Mouse (Mus musculus) limb, embryonic 14.5 days (tissue): ENCODE results near the gene Cep164. TPM values are rescaled to one million over a fixed set of nuclear protein-coding genes. Genes with fewer than 3 reads are reported as not detected.
A peak's percentile ranks its signal among the peaks of the same experiment; 100 is the strongest.

Experiments
- ATAC-seq: fragments of 200-750 bp; cut with Nextera tagmentation; 2 replicates; pipeline ENCODE4 v1.8.0; 2017; ENCODE audit warnings: low read depth, moderate number of reproducible peaks, moderate TSS enrichment; ENCODE audit not compliant: low FRiP score
- DNase-seq: peaks from one replicate; pipeline ENCODE4 v3.0.0-alpha.2; 2015; ENCODE audit warnings: low spot score
- H3K27ac ChIP-seq: fragments of 300-500 bp; sonication (generic); replicated peaks from 2 replicates; pipeline ENCODE4 v1.5.1; 2014; ENCODE audit warnings: low read depth, mild to moderate bottlenecking, low read length, moderate library complexity, mixed read lengths
- H3K27me3 ChIP-seq: fragments of 300-500 bp; sonication (generic); 2 replicates; pipeline ENCODE4 v1.6.1; 2014; ENCODE audit warnings: low read length, mixed read lengths; ENCODE audit not compliant: control insufficient read depth, insufficient read depth
- H3K36me3 ChIP-seq: fragments of 300-500 bp; sonication (generic); 2 replicates; pipeline ENCODE4 v1.6.1; 2014; ENCODE audit warnings: mild to moderate bottlenecking, low read length, moderate library complexity, mixed read lengths; ENCODE audit not compliant: control insufficient read depth, insufficient read depth
- H3K4me1 ChIP-seq: fragments of 300-500 bp; sonication (generic); 2 replicates; pipeline ENCODE4 v1.6.1; 2014; ENCODE audit warnings: antibody characterized with exemption, low read length, mixed read lengths; ENCODE audit not compliant: control insufficient read depth, insufficient read depth
- H3K4me2 ChIP-seq: fragments of 300-500 bp; sonication (generic); replicated peaks from 2 replicates; pipeline ENCODE4 v1.6.1; 2014; ENCODE audit warnings: low read depth, mild to moderate bottlenecking, low read length, moderate library complexity; ENCODE audit not compliant: severe bottlenecking
- H3K4me3 ChIP-seq: fragments of 300-500 bp; sonication (generic); replicated peaks from 2 replicates; pipeline ENCODE4 v1.5.1; 2014; ENCODE audit warnings: low read length
- H3K9ac ChIP-seq: fragments of 300-500 bp; sonication (generic); 2 replicates; pipeline ENCODE4 v1.6.1; 2014; ENCODE audit warnings: mild to moderate bottlenecking, low read depth, low read length, moderate library complexity; ENCODE audit not compliant: severe bottlenecking
- H3K9me3 ChIP-seq: fragments of 300-500 bp; sonication (generic); 2 replicates; pipeline ENCODE4 v1.6.1; 2016; ENCODE audit warnings: low read length; ENCODE audit not compliant: control insufficient read depth
- POLR2A ChIP-seq: fragments of 200-500 bp; IDR thresholded peaks from 2 replicates; pipeline ENCODE4 v1.8.0; 2012; ENCODE audit warnings: inconsistent platforms, mild to moderate bottlenecking, moderate library complexity, borderline replicate concordance; ENCODE audit not compliant: insufficient read depth, insufficient read length; ENCODE audit errors: extremely low read depth
- WGBS: fragments of 180-500 bp; shearing (Covaris S2); extraction: QIAGEN DNeasy Blood & Tissue Kit; methylation state at CpG from one replicate; pipeline ENCODE4 v1.1.7; 2014; 5-methylcytosine and 5-hydroxymethylcytosine counted together
- polyA plus RNA-seq, 2 experiments: library from polyadenylated mRNA; depleted of rRNA in 1 of 2; stranded (reverse) in 1 of 2; unstranded in 1 of 2; fragments of >200 nt; fragmentation: Nextera tagmentation in 1 of 2; extraction: Ambion mirVana in 1 of 2; gene quantifications; 2 replicates each; pipeline versions ENCODE4 v1.2.1 to v1.2.3; 2012 to 2014

Gene Cep164
- polyA plus RNA-seq, 2 experiments, result 26.2 to 33.3 TPM

DNA sequence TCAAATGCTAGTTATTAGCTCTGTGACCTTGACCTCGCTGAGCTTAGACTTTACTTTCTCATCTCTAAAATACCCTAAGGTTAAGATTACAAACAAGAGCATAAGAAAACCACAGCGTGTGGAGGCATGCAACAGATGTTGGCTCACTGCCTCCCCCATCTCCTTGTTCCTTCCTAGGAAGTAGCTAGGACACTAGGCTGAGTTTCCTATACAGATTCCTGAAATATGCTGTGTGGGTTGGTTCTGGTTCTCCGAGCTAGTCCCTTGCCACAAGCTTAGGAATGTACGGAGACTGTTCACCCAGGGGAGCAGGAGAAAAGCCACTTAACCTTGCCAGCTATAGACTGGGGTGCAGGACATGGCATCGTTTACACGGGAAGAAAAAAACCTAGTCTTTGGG, 62.3 kb downstream of the Cep164 start:
- DNase-seq (no peak), ATAC-seq (no peak)
- Histone ChIP-seq H3K27me3 (no peaks in the 10 kb centered on the region), H3K4me2 (no peak overlapping the region), H3K36me3 (peaks cover 22% of the 10 kb centered on the region), H3K27ac (no peak overlapping the region), H3K9me3 (no peaks in the 10 kb centered on the region), H3K9ac (no peak overlapping the region), H3K4me1 (no peaks in the 10 kb centered on the region), H3K4me3 (no peak overlapping the region)
- TF ChIP-seq POLR2A, result no peak
- 72% methylated on average over 6 of the region's 6 CpGs for WGBS

DNA sequence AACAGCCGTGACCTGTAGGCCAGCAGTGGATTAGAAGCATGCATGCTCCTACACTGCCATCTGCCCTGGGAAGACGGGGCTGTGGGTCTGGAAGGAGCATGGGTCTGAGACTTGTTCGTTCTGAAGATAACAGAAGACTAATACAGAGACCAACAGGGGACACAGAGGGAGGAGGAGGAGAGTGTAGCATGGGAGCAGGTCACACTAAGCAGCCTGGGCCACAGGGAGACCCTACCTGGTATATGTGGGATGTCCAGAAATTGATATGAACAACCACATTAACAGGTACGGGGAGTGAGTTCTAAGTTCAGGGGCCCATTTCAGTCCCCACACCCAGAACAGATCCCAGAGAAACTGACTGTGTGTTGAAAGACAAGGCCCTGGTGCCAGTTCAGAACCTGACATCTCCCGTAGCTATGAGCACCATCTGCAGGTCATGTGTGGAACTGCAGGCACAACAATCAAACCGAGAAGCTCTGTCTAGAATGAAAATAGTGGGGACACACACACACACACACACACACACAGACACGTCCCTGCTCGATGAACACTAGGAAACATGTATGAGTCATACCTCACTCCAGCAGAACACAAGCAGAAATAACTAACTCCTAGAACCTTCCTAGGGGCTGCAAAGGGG, 73.9 kb downstream of the Cep164 start:
- H3K9ac ChIP-seq, result no peak overlapping the region
- ATAC-seq, result no peak

DNA sequence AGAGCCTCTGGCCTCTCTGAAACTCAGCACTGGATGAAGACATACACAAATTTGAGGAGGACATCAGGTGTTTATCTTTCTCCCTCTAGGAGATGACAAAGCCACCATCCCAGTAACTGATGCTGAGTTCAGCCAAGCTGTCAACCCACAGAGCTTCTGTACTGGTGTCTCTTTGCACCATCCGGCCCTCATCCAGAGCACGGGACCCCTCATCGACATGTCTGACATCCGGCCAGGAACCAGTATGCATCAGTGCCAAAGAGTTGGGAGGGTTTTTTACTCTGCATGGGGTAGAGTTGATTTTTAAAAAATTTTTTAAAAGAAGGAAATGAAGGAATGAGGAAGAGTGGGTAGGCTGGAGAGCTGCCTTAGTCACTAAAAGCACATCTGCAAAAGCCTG, 78.6 kb downstream of the Cep164 start:
- Histone ChIP-seq H3K9ac (no peak overlapping the region), H3K4me3 (no peak overlapping the region), H3K4me2 (no peak overlapping the region), H3K36me3 (no peaks in the 10 kb centered on the region), H3K27me3 (no peaks in the 10 kb centered on the region), H3K4me1 (no peaks in the 10 kb centered on the region), H3K27ac (no peak overlapping the region), H3K9me3 (no peaks in the 10 kb centered on the region)
- DNase-seq, result no peak
- whole genome bisulfite sequencing, result 91% methylated on average over 4 of the region's 4 CpGs
- TF ChIP-seq POLR2A, result no peak
- no peak for ATAC-seq

More for the DNA sequence above, 73.9 kb downstream of the Cep164 start:
- Histone ChIP-seq H3K4me3 (no peak overlapping the region), H3K27me3 (no peaks in the 10 kb centered on the region), H3K36me3 (no peaks in the 10 kb centered on the region), H3K9me3 (no peaks in the 10 kb centered on the region), H3K27ac (no peak overlapping the region), H3K4me2 (no peak overlapping the region), H3K4me1 (no peaks in the 10 kb centered on the region)
- TF ChIP-seq POLR2A, result no peak
- whole genome bisulfite sequencing, result 42% methylated on average over 8 of the region's 8 CpGs
- DNase-seq, result peak; percentile 50

DNA sequence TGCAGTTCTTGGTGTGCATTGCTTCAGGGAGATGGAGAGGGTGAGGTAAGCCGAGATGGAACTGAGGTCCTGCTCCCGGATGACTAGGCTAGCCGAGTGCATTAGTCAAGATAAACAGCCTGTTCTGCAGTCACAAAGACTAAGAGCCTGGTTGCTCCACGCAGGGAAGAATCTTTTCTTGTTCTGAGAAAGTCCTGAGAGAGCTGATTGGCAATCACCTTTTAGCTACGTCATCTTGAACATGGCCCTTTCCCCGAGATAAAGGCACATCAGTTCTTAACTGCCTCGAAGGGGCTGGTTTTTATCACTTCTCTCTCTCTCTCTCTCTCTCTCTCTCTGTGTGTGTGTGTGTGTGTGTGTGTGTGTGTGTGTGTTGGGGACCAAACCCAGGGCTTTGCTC, 83.0 kb downstream of the Cep164 start:
- DNase-seq (no peak), ATAC-seq (no peak)
- TF ChIP-seq POLR2A, result no peak
- Histone ChIP-seq H3K4me2 (no peak overlapping the region), H3K27me3 (no peaks in the 10 kb centered on the region), H3K9ac (no peak overlapping the region), H3K9me3 (no peaks in the 10 kb centered on the region), H3K4me3 (no peak overlapping the region), H3K27ac (no peak overlapping the region), H3K36me3 (no peaks in the 10 kb centered on the region), H3K4me1 (no peaks in the 10 kb centered on the region)
- WGBS, result 44% methylated on average over 7 of the region's 7 CpGs

DNA sequence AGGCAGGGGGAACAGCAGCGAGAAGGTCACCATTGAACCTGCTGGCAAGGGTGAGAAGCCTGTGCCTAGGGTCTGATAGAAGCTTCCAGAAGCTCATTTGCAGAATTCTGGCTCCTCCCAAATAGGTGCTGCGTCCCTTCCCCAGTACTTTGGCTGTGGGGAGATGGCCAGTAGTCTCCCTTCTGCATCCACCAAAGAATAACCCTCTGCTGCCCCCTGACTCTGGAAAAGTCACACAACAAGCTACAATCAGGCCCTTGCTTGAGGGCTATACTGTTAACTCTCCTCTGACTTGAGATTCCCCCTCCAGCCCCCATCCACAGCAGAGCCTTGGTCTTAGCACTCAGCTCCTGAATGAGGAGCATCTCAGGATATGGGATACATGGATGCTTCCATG, 87.9 kb downstream of the Cep164 start:
- H3K36me3 ChIP-seq, result no peaks in the 10 kb centered on the region
- H3K4me3 ChIP-seq, result no peak overlapping the region
- 56% methylated on average over 2 of the region's 2 CpGs for WGBS
- no peak overlapping the region for H3K9ac ChIP-seq
- no peaks in the 10 kb centered on the region for H3K4me1 ChIP-seq
- no peak overlapping the region for H3K27ac ChIP-seq
- H3K4me2 ChIP-seq, result no peak overlapping the region
- TF ChIP-seq POLR2A, result no peak
- DNase-seq, result peak; percentile 14
- H3K9me3 ChIP-seq, result no peaks in the 10 kb centered on the region
- ATAC-seq, result no peak
- H3K27me3 ChIP-seq, result no peaks in the 10 kb centered on the region
